17 mouse cellular contexts compared by ENCODE assay signal in genomic region chr7:135283212-135283611, GRCm38 (mm10).
"Had no signal": no experiment of that assay in that cellular context is flagged by ENCODE, and none has a peak within 500 bp of the region (broad histone marks: within the 10 kb centered on the region; RNA-seq: fewer than 3 reads in every experiment).

No protein-coding gene starts in this region.

- DNase-seq: left cerebral cortex, postnatal 4 days; liver; liver, embryonic 13.5 days; liver, postnatal 0 days; lung, adult 18-20 months; lung, adult 2 months; lung, embryonic 14.5 days; lung, postnatal 10 days; lung, postnatal 14 days; lung, postnatal 36 days; lung, postnatal 4 days; midbrain, embryonic 14.5 days had no signal

- ATAC-seq: liver, embryonic 12.5 days; liver, postnatal 0 days; lung, postnatal 0 days; midbrain, embryonic 13.5 days; midbrain, embryonic 15.5 days; midbrain, embryonic 16.5 days had no signal
